Mouse (Mus musculus) heart, adult 2 months (tissue): ENCODE data around the gene Iqschfp. TPM values are rescaled to one million over a fixed set of nuclear protein-coding genes. Genes with fewer than 3 reads are reported as not detected.
A peak's percentile ranks its signal among the peaks of the same experiment; 100 is the strongest.
"Not testable (repeated sequence)": the region's sequence is repeated elsewhere in the genome, so short reads cannot be mapped to it uniquely, and the experiment has no call there.

Source experiments
- DNase-seq, 2 experiments: peaks; one replicate each; pipeline ENCODE4 v3.0.0; 2021
- H3K27ac ChIP-seq: fragments of 200-600 bp; 2 replicates; pipeline ENCODE4 v1.8.1; 2022
- H3K27me3 ChIP-seq: fragments of 200-500 bp; 2 replicates; pipeline ENCODE4 v1.6.1; 2012; ENCODE audit warnings: mild to moderate bottlenecking, low read length, inconsistent platforms, mixed read lengths; ENCODE audit not compliant: control insufficient read depth, insufficient read depth
- H3K36me3 ChIP-seq: fragments of 200-500 bp; 2 replicates; pipeline ENCODE4 v1.6.1; 2012; ENCODE audit warnings: low read length, inconsistent platforms; ENCODE audit not compliant: control insufficient read depth, insufficient read depth
- H3K4me1 ChIP-seq: fragments of 200-500 bp; 2 replicates; pipeline ENCODE4 v1.6.1; 2011; ENCODE audit warnings: low read length; ENCODE audit not compliant: control insufficient read depth, insufficient read depth
- H3K4me3 ChIP-seq: fragments of 200-600 bp; 2 replicates; pipeline ENCODE4 v1.8.1; 2022
- H3K79me2 ChIP-seq: fragments of 200-500 bp; replicated peaks from 2 replicates; pipeline ENCODE4 v1.6.1; 2012; ENCODE audit warnings: mild to moderate bottlenecking, inconsistent platforms, low read length, moderate library complexity, mixed read lengths; ENCODE audit not compliant: control insufficient read depth, insufficient read depth
- H3K9ac ChIP-seq: fragments of 200-500 bp; 2 replicates; pipeline ENCODE4 v1.6.1; 2012; ENCODE audit warnings: low read depth, mild to moderate bottlenecking, control low read depth, inconsistent platforms, low read length, mixed read lengths
- CTCF ChIP-seq: fragments of 200-600 bp; IDR thresholded peaks from 2 replicates; pipeline ENCODE4 v1.8.1; 2022; ENCODE audit warnings: antibody characterized with exemption, mild to moderate bottlenecking, moderate library complexity
- EP300 ChIP-seq: fragments of 200-500 bp; IDR thresholded peaks from 2 replicates; pipeline ENCODE4 v1.6.1; 2011; ENCODE audit warnings: low read depth, low read length, control low read depth; ENCODE audit not compliant: insufficient read depth
- POLR2A ChIP-seq: fragments of 200-500 bp; IDR thresholded peaks from 2 replicates; pipeline ENCODE4 v1.6.1; 2011; ENCODE audit warnings: mild to moderate bottlenecking, low read depth, low read length, control low read depth; ENCODE audit not compliant: insufficient read depth
- WGBS: fragments of 180-500 bp; shearing (Covaris S2); methylation state at CpG from one replicate; pipeline ENCODE4 v1.1.7; 2018; 5-methylcytosine and 5-hydroxymethylcytosine counted together
- intact Hi-C: fragments of 180-260 bp; cut with DNase I; formaldehyde crosslinking; loops from one replicate; pipeline ENCODE4 v1.15.1; 2025
- polyA plus RNA-seq: library from polyadenylated mRNA; depleted of rRNA; stranded (reverse); fragments of >200 nt; gene quantifications from 2 replicates; pipeline ENCODE4 v1.2.3, GENCODE M21; 2012
- total RNA-seq, 2 experiments: library from RNA; stranded (reverse); gene quantifications; 2 replicates each; pipeline ENCODE4 v1.2.3; 2021

Gene Iqschfp
- total and polyA plus RNA-seq, 3 experiments: not detected

DNA sequence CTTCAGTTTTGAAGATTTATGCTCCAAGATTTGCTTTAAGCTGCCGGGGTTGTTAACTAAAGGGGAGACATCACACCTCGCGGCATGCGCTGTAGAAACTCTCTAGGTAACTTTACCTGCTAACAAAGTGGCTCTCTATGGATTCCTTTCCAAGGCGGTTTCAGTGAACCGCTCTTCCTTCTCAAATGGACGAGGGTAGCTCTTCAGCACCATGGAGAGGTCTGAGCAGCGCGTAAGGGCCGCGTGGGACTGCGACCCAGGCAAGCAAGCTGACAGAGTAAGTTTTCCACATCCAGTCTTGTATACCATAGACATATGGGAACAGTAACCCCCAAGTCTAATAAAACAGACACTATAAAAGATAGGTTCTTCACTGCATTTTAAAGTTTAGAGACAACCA is 172.7 kb downstream of the Iqschfp start, which contains the start of gene Schip1:
TSS of gene Schip1 (plus strand) at position 72 of the 400 bp plus-strand sequence.
- Histone ChIP-seq H3K4me1 (no peaks in the 10 kb centered on the region), H3K27ac (no peak within 1 kb of the TSS), H3K79me2 (no peaks in the 10 kb centered on the region), H3K36me3 (no peaks in the 10 kb centered on the region), H3K27me3 (no peaks in the 10 kb centered on the region), H3K4me3 (no peak within 1 kb of the TSS), H3K9ac (no peak within 1 kb of the TSS)
- DNase-seq: peak in 1 of 2 experiments; percentile 33
- intact Hi-C loops: no loop called here
- WGBS: 26% methylated on average over 12 of the region's 12 CpGs
- no peak for TF ChIP-seq POLR2A
- no peak for TF ChIP-seq EP300
- TF ChIP-seq CTCF: no peak

- DNase-seq: no peak
- H3K4me1 ChIP-seq: no peaks in the 10 kb centered on the region
- no peaks in the 10 kb centered on the region for H3K27me3 ChIP-seq
- H3K27ac ChIP-seq: no peak overlapping the region
- H3K4me3 ChIP-seq: no peak overlapping the region
- intact Hi-C loops: no loop called here
- H3K79me2 ChIP-seq: no peaks in the 10 kb centered on the region
- 56% methylated on average over 9 of the region's 9 CpGs for whole genome bisulfite sequencing
- TF ChIP-seq EP300 (no peak), POLR2A (no peak), CTCF (no peak)
- no peak overlapping the region for H3K9ac ChIP-seq
- no peaks in the 10 kb centered on the region for H3K36me3 ChIP-seq
Measured at GRCm38 (mm10) chr3:68071395-68072386, 179.7 kb downstream of the Iqschfp start.

DNA sequence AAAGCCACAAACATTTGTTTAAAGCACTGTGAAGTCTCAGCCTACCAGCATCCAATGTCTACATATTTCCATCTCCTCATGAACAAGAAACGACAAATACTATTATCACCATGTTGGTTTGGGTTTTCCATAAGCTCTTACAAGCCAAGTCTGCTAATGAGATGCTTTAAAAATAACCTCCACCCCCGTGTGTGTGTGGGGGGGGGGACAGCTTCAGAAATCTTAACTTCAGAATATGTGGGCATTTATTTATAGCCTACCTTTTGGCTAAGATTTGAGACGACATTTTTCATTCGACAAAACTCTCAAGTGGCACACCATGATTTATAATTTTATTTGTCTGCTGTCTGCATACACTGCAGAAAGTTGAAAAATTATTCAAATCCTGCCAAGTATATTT is 185.4 kb downstream of the Iqschfp start:
- intact Hi-C loops: no loop called here
- DNase-seq: no peak

GRCm38 (mm10) chr3:68085024-68085423 is 193.0 kb downstream of the Iqschfp start:
- Histone ChIP-seq H3K79me2 (no peaks in the 10 kb centered on the region), H3K9ac (no peak overlapping the region), H3K4me1 (no peaks in the 10 kb centered on the region), H3K36me3 (no peaks in the 10 kb centered on the region), H3K27me3 (no peaks in the 10 kb centered on the region), H3K4me3 (no peak overlapping the region), H3K27ac (no peak overlapping the region)
- WGBS: 87% methylated on average over 2 of the region's 2 CpGs
- intact Hi-C loops: no loop called here
- TF ChIP-seq POLR2A (no peak), CTCF (no peak), EP300 (no peak)
- no peak for DNase-seq

More for the DNA sequence above, 185.4 kb downstream of the Iqschfp start:
- Histone ChIP-seq H3K79me2 (no peaks in the 10 kb centered on the region), H3K36me3 (no peaks in the 10 kb centered on the region), H3K27ac (no peak overlapping the region), H3K4me3 (no peak overlapping the region), H3K9ac (no peak overlapping the region), H3K27me3 (no peaks in the 10 kb centered on the region), H3K4me1 (no peaks in the 10 kb centered on the region)
- TF ChIP-seq POLR2A (no peak), EP300 (no peak), CTCF (no peak)
- 52% methylated on average over 4 of the region's 4 CpGs for WGBS

GRCm38 (mm10) chr3:68092108-68092507 is 200.1 kb downstream of the Iqschfp start:
- H3K4me1 ChIP-seq: no peaks in the 10 kb centered on the region
- H3K27me3 ChIP-seq: no peaks in the 10 kb centered on the region
- no peaks in the 10 kb centered on the region for H3K36me3 ChIP-seq
- no peak for DNase-seq
- H3K9ac ChIP-seq: no peak overlapping the region
- intact Hi-C loops: no loop called here
- no peaks in the 10 kb centered on the region for H3K79me2 ChIP-seq
- TF ChIP-seq CTCF (no peak), POLR2A (no peak), EP300 (no peak)
- H3K27ac ChIP-seq: no peak overlapping the region
- 71% methylated on average over 4 of the region's 4 CpGs for WGBS
- H3K4me3 ChIP-seq: no peak overlapping the region

GRCm38 (mm10) chr3:68096724-68097431 is 204.8 kb downstream of the Iqschfp start:
- Histone ChIP-seq H3K36me3 (no peaks in the 10 kb centered on the region), H3K27me3 (no peaks in the 10 kb centered on the region), H3K4me3 (no peak overlapping the region), H3K4me1 (no peaks in the 10 kb centered on the region), H3K79me2 (no peaks in the 10 kb centered on the region), H3K9ac (no peak overlapping the region), H3K27ac (no peak overlapping the region)
- DNase-seq: no peak
- 89% methylated on average over 4 of the region's 4 CpGs for WGBS
- TF ChIP-seq CTCF: no peak
- no peak for TF ChIP-seq POLR2A
- TF ChIP-seq EP300: no peak
- intact Hi-C loops: no loop called here

DNA sequence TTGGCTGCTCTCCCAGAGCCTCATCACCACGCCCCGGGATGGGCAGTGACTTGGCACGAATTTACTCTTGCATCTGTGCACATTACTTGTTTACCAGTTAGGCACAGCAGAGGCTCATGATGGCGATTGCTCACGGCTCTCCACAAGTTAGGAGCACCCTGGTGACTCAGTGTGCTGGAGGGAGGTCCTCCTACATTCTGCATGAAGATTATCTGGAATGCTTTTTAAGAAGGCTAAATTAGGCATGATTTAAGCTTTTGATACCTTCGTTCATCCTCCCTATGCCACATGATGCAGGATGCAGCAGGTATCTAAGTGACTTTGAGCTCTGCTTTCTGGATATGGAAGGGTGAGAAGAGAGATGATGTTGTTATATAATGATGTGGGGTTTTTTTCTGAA is 207.5 kb downstream of the Iqschfp start:
- DNase-seq, intact Hi-C loops, H3K27ac ChIP-seq, H3K9ac ChIP-seq, H3K4me3 ChIP-seq, H3K27me3 ChIP-seq, H3K4me1 ChIP-seq, H3K79me2 ChIP-seq, H3K36me3 ChIP-seq: not testable (repeated sequence)
- WGBS: 81% methylated on average over 6 of the region's 6 CpGs
